Mouse (Mus musculus) CH12.LX (cell line): ENCODE measurements around the gene Fxyd3. TPM values are rescaled to one million over a fixed set of nuclear protein-coding genes. Genes with fewer than 3 reads are reported as not detected.

Experiments used
- DNase-seq: peaks from one replicate; pipeline ENCODE4 v3.0.0-alpha.2; 2013; ENCODE audit errors: extremely low read depth
- H3K27ac ChIP-seq: 2 replicates; pipeline ENCODE4 v1.5.1; 2012; ENCODE audit warnings: low read depth, mild to moderate bottlenecking, control low read depth, moderate library complexity; ENCODE audit not compliant: insufficient read depth
- H3K27me3 ChIP-seq: replicated peaks from 2 replicates; pipeline ENCODE3; 2012; ENCODE audit warnings: inconsistent platforms
- H3K36me3 ChIP-seq, 2 experiments: replicated peaks in 1 of 2; 2 replicates each; pipeline versions ENCODE3 to v1.6.1; 2012; ENCODE audit warnings: inconsistent platforms in 1 of 2, low read length in 1 of 2, mild to moderate bottlenecking in 1 of 2, mixed read lengths in 1 of 2, moderate library complexity in 1 of 2; ENCODE audit not compliant: control insufficient read depth in 1 of 2, insufficient read depth in 1 of 2
- H3K4me1 ChIP-seq, 2 experiments: 2 replicates each; pipeline ENCODE4 v1.6.1; 2012; ENCODE audit warnings: inconsistent platforms in 1 of 2, moderate library complexity in 1 of 2; ENCODE audit not compliant: insufficient read depth in 2 of 2, control insufficient read depth in 1 of 2
- H3K4me2 ChIP-seq: 2 replicates; pipeline ENCODE4 v1.6.1; 2012; ENCODE audit warnings: low read depth, mild to moderate bottlenecking, control low read depth; ENCODE audit not compliant: poor library complexity, insufficient read depth, severe bottlenecking
- H3K4me3 ChIP-seq, 3 experiments: fragments of 150-350 bp in 1 of 3; sonication (generic) in 1 of 3; replicated peaks in 1 of 3; 2 replicates each; pipeline versions ENCODE3 to v1.5.1; 2011 to 2012; ENCODE audit warnings: low read depth in 2 of 3, low read length in 2 of 3, mild to moderate bottlenecking in 2 of 3, moderate library complexity in 2 of 3, control low read depth in 1 of 3, improper control_type of control experiment in 1 of 3, inconsistent platforms in 1 of 3, mixed read lengths in 1 of 3; ENCODE audit not compliant: poor library complexity in 1 of 3
- H3K79me2 ChIP-seq: replicated peaks from 2 replicates; pipeline ENCODE4 v1.6.1; 2012; ENCODE audit warnings: mild to moderate bottlenecking, moderate library complexity; ENCODE audit not compliant: control insufficient read depth, poor library complexity, insufficient read depth, severe bottlenecking; ENCODE audit errors: extremely low read depth
- H3K9ac ChIP-seq: 2 replicates; pipeline ENCODE4 v1.6.1; 2012; ENCODE audit warnings: low read depth, mild to moderate bottlenecking, control low read depth, moderate library complexity; ENCODE audit not compliant: insufficient read depth
- H3K9me3 ChIP-seq: replicated peaks from 2 replicates; pipeline ENCODE3; 2012; ENCODE audit warnings: low read length, inconsistent platforms, mixed read lengths
- BHLHE40 ChIP-seq: IDR thresholded peaks from 2 replicates; pipeline ENCODE4 v1.6.1; 2011; ENCODE audit warnings: mild to moderate bottlenecking, low read depth, low read length, improper control_type of control experiment
- CHD2 ChIP-seq: IDR thresholded peaks from 2 replicates; pipeline ENCODE4 v1.6.1; 2011; ENCODE audit warnings: low read length, improper control_type of control experiment
- CTCF ChIP-seq, 2 experiments: IDR thresholded peaks in 1 of 2; conservative IDR thresholded peaks in 1 of 2; 2 replicates each; pipeline ENCODE4 v1.5.1; 2011 to 2012; ENCODE audit warnings: low read depth in 2 of 2, low read length in 2 of 2, improper control_type of control experiment in 1 of 2, inconsistent platforms in 1 of 2, mild to moderate bottlenecking in 1 of 2, moderate library complexity in 1 of 2
- E2F4 ChIP-seq: IDR thresholded peaks from 2 replicates; pipeline ENCODE4 v1.6.1; 2011; ENCODE audit warnings: low read depth, low read length, improper control_type of control experiment; ENCODE audit not compliant: insufficient replicate concordance
- JUN ChIP-seq: IDR thresholded peaks from 2 replicates; pipeline ENCODE4 v1.6.1; 2011; ENCODE audit warnings: low read depth, mild to moderate bottlenecking, low read length, improper control_type of control experiment, moderate library complexity; ENCODE audit not compliant: insufficient read depth
- MAFK ChIP-seq: IDR thresholded peaks from 2 replicates; pipeline ENCODE4 v1.6.1; 2011; ENCODE audit warnings: low read length, improper control_type of control experiment; ENCODE audit not compliant: insufficient replicate concordance
- MAZ ChIP-seq: IDR thresholded peaks from 2 replicates; pipeline ENCODE4 v1.6.1; 2012; ENCODE audit warnings: low read depth, mild to moderate bottlenecking, inconsistent platforms, low read length, improper control_type of control experiment, moderate library complexity
- MXI1 ChIP-seq: IDR thresholded peaks from 2 replicates; pipeline ENCODE4 v1.6.1; 2011; ENCODE audit warnings: mild to moderate bottlenecking, low read depth, low read length, improper control_type of control experiment
- MYC ChIP-seq: IDR thresholded peaks from 2 replicates; pipeline ENCODE4 v1.6.1; 2011; ENCODE audit warnings: low read depth, mild to moderate bottlenecking, improper control_type of control experiment, low read length
- PAX5 ChIP-seq: IDR thresholded peaks from 2 replicates; pipeline ENCODE4 v1.6.1; 2012; ENCODE audit warnings: low read length, inconsistent platforms, mixed read lengths
- POLR2A ChIP-seq: IDR thresholded peaks from 2 replicates; pipeline ENCODE4 v1.6.1; 2011; ENCODE audit warnings: low read depth, mild to moderate bottlenecking, improper control_type of control experiment, low read length
- RAD21 ChIP-seq: IDR thresholded peaks from 2 replicates; pipeline ENCODE4 v1.6.1; 2011; ENCODE audit warnings: low read depth, mild to moderate bottlenecking, low read length, improper control_type of control experiment, moderate library complexity
- RCOR1 ChIP-seq: conservative IDR thresholded peaks from 2 replicates; pipeline ENCODE4 v1.6.1; 2012; ENCODE audit warnings: low read depth, mild to moderate bottlenecking, inconsistent platforms, low read length, improper control_type of control experiment
- SIN3A ChIP-seq: IDR thresholded peaks from 2 replicates; pipeline ENCODE4 v1.6.1; 2012; ENCODE audit warnings: low read length, improper control_type of control experiment, inconsistent platforms
- TBP ChIP-seq: conservative IDR thresholded peaks from 2 replicates; pipeline ENCODE4 v1.6.1; 2011; ENCODE audit warnings: low read depth, low read length, improper control_type of control experiment
- TCF12 ChIP-seq: IDR thresholded peaks from 2 replicates; pipeline ENCODE4 v1.6.1; 2014; ENCODE audit warnings: low read depth, mild to moderate bottlenecking, inconsistent platforms, low read length, improper control_type of control experiment
- UBTF ChIP-seq: IDR thresholded peaks from 2 replicates; pipeline ENCODE4 v1.6.1; 2012; ENCODE audit warnings: low read depth, mild to moderate bottlenecking, inconsistent platforms, low read length, improper control_type of control experiment, moderate library complexity
- USF1 ChIP-seq: IDR thresholded peaks from 2 replicates; pipeline ENCODE4 v1.6.1; 2014; ENCODE audit warnings: low read depth, mild to moderate bottlenecking, inconsistent platforms, low read length, improper control_type of control experiment
- USF2 ChIP-seq: conservative IDR thresholded peaks from 2 replicates; pipeline ENCODE4 v1.6.1; 2011; ENCODE audit warnings: low read depth, low read length, improper control_type of control experiment
- dilution Hi-C: fragments of 300-500 bp; cut with MboI; formaldehyde crosslinking; loops from 2 replicates; pipeline ENCODE4 v1.14.3; 2020; ENCODE audit warnings: low sequenced_read_pairs; ENCODE audit not compliant: extremely low pct_unique_long_range_greater_than_20kb, extremely low pct_ligation_motif_present
- in situ Hi-C: fragments of 300-500 bp; cut with MboI; formaldehyde crosslinking; loops from 3 replicates; pipeline ENCODE4 v1.14.3; 2019; ENCODE audit warnings: low sequenced_read_pairs, low pct_ligation_motif_present, low pct_unique_long_range_greater_than_20kb, mixed read lengths
- polyA plus RNA-seq: library from polyadenylated mRNA; unstranded; fragments of >175 nt; gene quantifications from 2 replicates; pipeline ENCODE4 v1.2.1, GENCODE M21; 2012; ENCODE audit warnings: low read depth; ENCODE audit not compliant: insufficient read length
- total RNA-seq, 2 experiments: library from RNA; depleted of rRNA; stranded (reverse); fragments of 300-350 nt in 1 of 2; fragments of >200 nt in 1 of 2; gene quantifications; 2 replicates each; pipeline ENCODE4 v1.2.3; 2012 to 2014

Fxyd3 gene
- total and polyA plus RNA-seq, 3 experiments, result not detected

DNA sequence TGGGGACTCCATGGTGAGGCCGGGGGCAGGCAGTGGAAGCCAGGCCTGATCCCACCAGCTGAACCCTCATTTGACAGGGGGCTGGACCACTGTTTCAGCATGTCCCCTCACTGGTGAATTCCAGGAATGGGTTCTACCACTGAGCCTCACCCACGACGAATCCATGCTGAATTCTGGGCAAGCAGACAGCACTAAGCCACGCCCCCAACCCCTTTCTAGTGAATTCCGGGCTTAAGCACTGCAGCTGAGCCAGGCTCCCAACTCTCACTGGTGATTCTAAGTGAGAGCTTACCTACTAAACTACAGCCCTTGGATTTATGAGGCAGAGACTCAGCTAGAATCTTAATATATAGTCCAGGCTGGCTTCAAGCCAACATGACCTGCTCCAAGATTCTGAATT, 8.7 kb downstream of the Fxyd3 start:
- dilution Hi-C loops, result no loop called here
- H3K4me3 ChIP-seq, result no peak overlapping the region
- no peaks in the 10 kb centered on the region for H3K36me3 ChIP-seq
- H3K9ac ChIP-seq, result no peak overlapping the region
- no peaks in the 10 kb centered on the region for H3K79me2 ChIP-seq
- DNase-seq, result no peak
- H3K4me1 ChIP-seq, result peaks cover 4 to 8% of the 10 kb centered on the region in 2 experiments
- TF ChIP-seq E2F4 (no peak), MAZ (no peak), BHLHE40 (no peak), PAX5 (no peak), USF2 (no peak), RCOR1 (no peak), JUN (no peak), RAD21 (no peak), MYC (no peak), MAFK (no peak), MXI1 (no peak), SIN3A (no peak), POLR2A (no peak), UBTF (no peak), USF1 (no peak), TCF12 (no peak), CTCF (conservative IDR thresholded peaks at IDR 0.05 in 1 of 2, IDR thresholded peaks at IDR 0.05 in 1 of 2; ENCODE audit: low read depth in 2 of 2, low read length in 2 of 2) (no peak), TBP (no peak), CHD2 (no peak)
- TF ChIP-seq, all 38 proteins: peak for 0
- peaks cover 4% of the 10 kb centered on the region for H3K9me3 ChIP-seq
- peaks cover 58% of the 10 kb centered on the region for H3K27me3 ChIP-seq
- in situ Hi-C loops, result no loop called here
- H3K4me2 ChIP-seq, result no peak overlapping the region
- H3K27ac ChIP-seq, result no peak overlapping the region

DNA sequence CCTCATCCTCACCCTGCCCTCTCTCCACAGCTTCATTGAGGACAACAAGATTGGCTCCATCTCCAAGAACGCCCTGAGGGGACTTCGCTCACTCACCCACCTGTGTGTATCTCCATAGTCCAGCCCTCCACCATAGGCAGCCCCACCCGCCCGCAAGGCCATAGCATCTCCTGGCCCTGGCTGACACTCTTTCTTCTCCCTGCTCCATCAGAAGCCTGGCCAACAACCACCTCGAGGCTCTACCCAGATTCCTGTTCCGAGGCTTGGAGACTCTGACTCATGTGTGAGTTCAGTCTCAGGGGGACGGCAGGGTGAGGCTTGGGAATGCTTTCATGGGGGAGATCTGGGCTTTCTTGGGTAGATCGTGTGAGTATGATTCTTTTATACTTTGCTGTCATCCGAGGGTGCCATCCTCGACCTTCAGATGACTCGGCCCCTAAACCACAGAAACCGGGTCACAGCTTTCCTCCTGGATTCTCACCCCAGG, 13.4 kb downstream of the Fxyd3 start:
- Histone ChIP-seq H3K9me3 (no peaks in the 10 kb centered on the region), H3K79me2 (no peaks in the 10 kb centered on the region), H3K9ac (no peak overlapping the region), H3K4me2 (no peak overlapping the region), H3K4me3 (no peak overlapping the region), H3K27me3 (peaks cover 31% of the 10 kb centered on the region), H3K27ac (no peak overlapping the region), H3K36me3 (no peaks in the 10 kb centered on the region), H3K4me1 (peaks cover 4 to 14% of the 10 kb centered on the region in 2 experiments)
- in situ Hi-C loops, result loop anchor here (5.0 kb wide), 1 partner anchor 34 kb away; no protein-coding TSS in a partner anchor
- no peak for DNase-seq
- TF ChIP-seq CTCF (conservative IDR thresholded peaks at IDR 0.05 in 1 of 2, IDR thresholded peaks at IDR 0.05 in 1 of 2; ENCODE audit: low read depth in 2 of 2, low read length in 2 of 2), result no peak
- TF ChIP-seq USF2, result no peak
- dilution Hi-C loops, result no loop called here
